Mouse (Mus musculus): ENCODE data around the gene Atoh7. TPM values are rescaled to one million over a fixed set of nuclear protein-coding genes. Genes with fewer than 3 reads are reported as not detected.
"Not testable (repeated sequence)": the region's sequence is repeated elsewhere in the genome, so short reads cannot be mapped to it uniquely, and the experiment has no call there.

The Atoh7 gene
- total RNA-seq (2021) (not detected), polyA plus RNA-seq (2012; rRNA removed) (0.10 TPM in 1 of 2 replicates, not detected in the other)
- long read RNA-seq: 0 reads

GRCm38 (mm10) chr10:63099521-63099920, at the start of gene Atoh7:
TSS of gene Atoh7 (plus strand) at chr10:63099651.
- DNase-seq: no peak

- no peak for DNase-seq
Measured at GRCm38 (mm10) chr10:63051267-63051666, 48.2 kb upstream of the Atoh7 start.

- no peak for DNase-seq
Measured at GRCm38 (mm10) chr10:63052011-63052410, 47.4 kb upstream of the Atoh7 start.

GRCm38 (mm10) chr10:63053007-63053406, 46.4 kb upstream of the Atoh7 start:
- no peak for DNase-seq

DNA sequence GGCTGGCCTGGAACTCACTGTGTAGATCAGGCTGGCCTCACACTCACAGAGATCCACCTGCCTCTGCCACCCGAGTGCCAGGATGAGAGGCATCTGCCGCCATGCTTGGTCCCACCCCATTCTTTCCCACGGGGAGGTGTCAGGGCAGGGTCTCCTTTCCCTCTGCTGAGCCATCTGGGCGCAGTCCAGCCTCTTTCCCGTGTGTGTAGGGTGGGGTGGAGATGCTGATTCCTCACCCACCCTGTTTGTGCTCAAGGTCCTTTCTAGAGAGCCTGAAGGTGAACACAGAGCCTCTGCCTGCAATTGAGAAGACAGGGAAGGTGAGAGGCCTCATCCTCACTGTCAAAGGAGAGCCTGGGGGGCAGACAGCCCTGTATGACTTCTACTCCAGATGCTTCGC, 45.4 kb upstream of the Atoh7 start:
- not testable (repeated sequence) for DNase-seq

DNA sequence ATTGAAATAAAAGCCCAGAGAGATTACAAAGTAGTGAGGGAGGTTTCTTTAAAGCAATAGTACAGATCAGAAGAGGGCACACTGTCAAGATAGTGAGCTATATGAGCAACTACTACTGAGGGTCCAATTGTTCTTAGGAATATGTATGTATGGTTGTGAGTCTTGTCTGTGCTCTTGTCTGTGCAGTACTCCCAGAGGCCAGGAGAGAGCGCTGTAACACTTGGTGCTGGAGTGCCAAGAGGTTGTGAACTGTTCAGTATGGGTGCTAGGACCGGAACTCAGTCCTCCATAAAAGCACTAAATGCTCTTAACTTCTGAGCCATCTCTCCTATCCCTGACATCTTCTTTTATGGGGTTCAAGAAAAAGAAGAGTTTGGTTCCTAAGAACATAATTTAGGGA, 44.9 kb upstream of the Atoh7 start:
- DNase-seq: no peak

DNA sequence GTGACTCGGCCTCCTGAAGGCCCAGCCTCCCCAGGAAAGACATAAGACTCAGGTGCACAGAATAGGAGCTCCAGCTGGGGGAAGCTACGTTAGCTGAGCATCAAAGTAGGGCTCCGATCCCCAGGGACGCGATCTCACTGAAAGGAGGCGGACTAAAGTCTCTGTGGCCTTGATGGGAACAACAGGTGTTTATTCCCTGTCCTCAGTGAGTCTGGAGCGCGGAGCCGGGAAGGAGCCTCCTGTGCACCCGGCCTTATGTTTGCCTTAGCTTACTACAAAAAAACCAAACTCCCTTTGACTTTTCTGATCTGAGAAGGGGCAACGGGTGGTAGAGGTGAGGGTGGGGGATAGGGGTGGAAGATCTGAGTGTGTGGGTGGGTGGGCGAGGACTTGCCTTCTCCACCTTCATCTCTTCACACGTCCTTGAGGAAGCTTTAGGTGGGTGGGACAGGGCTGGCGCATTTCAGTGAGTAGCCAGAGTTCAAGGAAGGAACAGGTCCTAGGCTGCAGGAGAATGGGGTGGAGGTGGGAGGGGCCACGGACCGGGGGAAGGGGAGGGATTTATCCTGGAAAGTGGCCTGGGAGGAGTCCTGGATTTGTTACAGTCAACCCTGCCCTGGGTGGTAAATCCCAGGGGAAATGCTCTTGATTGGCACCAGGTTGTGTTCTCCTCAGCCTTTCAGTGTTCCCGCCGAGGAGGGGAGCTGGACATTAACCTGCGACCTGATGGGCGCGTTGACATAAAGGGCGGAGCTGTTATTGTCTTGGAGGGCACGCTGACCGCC, 42.3 kb upstream of the Atoh7 start:
- peak; percentile 62 for DNase-seq

GRCm38 (mm10) chr10:63059862-63060261, 39.6 kb upstream of the Atoh7 start, which contains the start of gene Pbld1:
TSS of gene Pbld1 (plus strand) at chr10:63060162.
- no peak for DNase-seq

DNA sequence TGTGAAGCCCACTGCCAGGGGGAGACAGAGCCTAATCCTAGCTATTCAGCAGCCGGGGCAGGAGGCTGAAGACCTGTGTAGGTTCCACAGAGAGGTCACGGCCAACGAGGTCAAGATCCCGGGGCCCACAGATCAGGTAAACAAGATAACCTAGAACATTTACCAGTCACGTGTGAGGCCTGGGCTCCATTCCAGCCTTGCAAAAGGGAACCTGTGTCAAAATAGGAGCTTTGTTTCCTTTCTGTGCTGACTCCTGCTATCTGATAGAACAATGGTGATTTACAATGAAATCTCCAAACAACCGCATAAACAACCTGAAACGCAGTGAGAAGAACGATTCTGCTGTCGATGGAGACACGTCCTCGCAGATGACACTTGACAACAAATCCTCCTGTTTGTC, 39.0 kb upstream of the Atoh7 start:
- peak; percentile 45 for DNase-seq

- DNase-seq: no peak
Measured at GRCm38 (mm10) chr10:63061266-63061665, 38.2 kb upstream of the Atoh7 start.

- no peak for DNase-seq
Measured at GRCm38 (mm10) chr10:63062696-63063095, 36.8 kb upstream of the Atoh7 start.

GRCm38 (mm10) chr10:63063365-63063764, 36.1 kb upstream of the Atoh7 start:
- DNase-seq: no peak

DNA sequence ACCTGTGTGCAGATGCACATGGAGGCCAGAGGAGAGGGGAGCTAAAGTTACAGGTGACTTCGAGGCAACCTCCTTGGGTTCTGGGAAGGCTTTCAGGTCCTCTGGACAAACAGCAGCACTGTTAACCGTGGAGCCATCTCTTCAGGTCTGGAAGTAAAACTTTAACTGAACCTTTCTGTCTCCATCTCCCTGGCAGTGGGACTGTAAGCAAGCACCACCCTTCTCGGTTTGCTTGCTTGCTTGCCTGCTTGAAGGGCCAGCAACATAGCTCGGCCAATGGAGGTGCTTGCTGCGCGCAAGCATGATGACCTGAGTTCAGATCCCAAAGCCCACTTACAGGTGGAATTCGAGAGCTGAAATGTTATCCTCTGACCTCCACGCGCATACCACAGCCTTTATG, 34.9 kb upstream of the Atoh7 start:
- no peak for DNase-seq

DNA sequence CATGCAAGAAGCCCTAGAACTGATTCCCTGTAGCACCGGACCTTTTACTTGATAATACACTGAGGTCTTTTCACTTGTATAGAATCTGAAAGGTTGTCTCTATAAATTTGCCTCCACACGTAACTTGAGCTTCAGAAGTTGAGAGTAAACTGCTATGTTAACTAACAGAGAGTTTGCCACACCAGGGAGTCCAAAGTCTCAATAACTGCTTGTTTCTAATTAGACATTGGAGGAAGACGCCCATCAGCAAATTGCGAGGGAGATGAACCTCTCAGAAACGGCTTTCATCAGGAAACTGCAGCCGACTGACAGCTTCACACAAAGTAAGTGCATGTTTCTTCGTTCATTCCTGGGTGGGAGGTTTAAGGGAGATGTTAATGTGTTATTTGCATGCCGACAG, 33.9 kb upstream of the Atoh7 start:
- no peak for DNase-seq

GRCm38 (mm10) chr10:63065988-63066387, 33.5 kb upstream of the Atoh7 start:
- DNase-seq: peak; percentile 83

- DNase-seq: no peak
Measured at GRCm38 (mm10) chr10:63086304-63086703, 13.1 kb upstream of the Atoh7 start.

DNA sequence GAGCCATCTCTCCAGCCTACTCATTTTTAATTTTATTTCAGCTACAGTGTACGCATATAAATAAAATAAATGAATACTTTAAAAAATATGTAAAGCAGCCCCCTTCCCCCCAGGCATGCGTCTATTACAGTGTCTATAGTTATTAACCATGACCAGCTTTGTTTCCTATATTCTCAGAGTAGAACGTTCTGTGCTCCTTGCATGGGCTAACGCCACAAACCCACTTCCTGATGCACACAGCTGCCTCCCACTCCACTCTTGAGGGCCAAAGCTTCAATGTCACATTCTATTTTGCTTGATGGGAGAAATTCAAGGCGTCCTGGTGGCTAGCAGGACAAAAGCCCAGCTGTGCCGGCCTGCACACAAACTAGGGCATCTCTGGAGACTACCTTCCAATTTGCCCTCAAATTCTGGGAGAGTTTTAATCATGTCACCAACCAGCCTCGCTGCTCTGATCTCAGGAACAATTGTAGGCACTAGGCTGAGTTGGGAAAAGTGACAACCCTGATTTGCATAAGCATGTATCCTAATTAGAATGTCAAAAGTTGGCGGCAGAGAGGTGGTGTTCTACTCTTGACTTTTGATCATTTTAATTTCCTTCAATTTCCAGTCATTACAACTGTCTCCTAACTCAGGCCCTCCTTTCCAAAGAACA, 10.2 kb upstream of the Atoh7 start:
- DNase-seq: no peak

DNA sequence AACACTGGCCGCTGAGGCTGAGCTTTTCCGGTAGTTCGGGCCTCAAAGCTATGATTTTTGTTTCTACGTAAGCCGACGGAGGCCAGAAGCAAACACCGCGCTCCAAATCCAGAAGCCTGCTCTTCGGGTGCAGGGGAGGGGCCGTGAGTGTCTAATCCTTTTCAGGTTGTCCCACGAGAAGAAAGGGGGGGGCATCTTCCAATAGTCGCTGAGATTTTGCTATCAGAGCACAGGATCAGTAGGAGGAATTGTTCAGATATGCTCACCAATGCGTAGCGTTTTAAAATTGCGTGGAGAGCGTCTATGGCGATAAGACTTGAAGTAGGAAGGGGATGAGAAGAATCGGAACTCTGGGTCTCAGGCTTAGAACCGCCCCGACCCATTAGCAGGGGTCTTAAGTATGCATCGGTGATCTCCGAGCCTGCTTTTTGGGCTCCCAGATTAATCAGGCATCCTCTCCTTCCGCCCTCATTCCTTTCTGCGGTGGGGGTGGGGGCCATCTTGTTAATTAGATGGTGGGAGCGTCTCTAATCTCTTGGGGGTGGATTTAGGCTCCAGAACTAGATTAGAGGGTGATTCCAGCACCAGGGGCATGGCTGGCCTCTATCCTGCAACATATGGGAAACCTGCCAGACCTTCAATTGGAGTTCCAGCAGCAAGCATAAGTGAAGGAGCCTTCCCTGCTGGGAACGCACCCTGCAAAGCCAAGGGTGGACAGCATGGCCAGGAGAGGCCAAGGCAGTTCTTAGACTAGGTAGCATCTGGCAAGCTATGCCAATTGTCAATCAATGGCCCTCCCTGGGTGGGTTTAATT, 9.5 kb upstream of the Atoh7 start:
- DNase-seq: no peak

- no peak for DNase-seq
Measured at GRCm38 (mm10) chr10:63091915-63092314, 7.5 kb upstream of the Atoh7 start.

GRCm38 (mm10) chr10:63092616-63093550, 6.6 kb upstream of the Atoh7 start:
- DNase-seq: no peak

GRCm38 (mm10) chr10:63096757-63097156, 2.7 kb upstream of the Atoh7 start:
- DNase-seq: no peak
